Mouse (Mus musculus) cerebellum, adult 11-12 months (tissue): ENCODE data around the gene Mplkip.
A peak's percentile ranks its signal among the peaks of the same experiment; 100 is the strongest.

Source experiments
- DNase-seq: peaks from one replicate; pipeline ENCODE4 v3.0.0; 2022

Mplkip gene

GRCm38 (mm10) chr13:17694911-17695699 is at the start of gene Mplkip, which contains the start of gene Sugct:
Gene Mplkip (plus strand): TSS chr13:17695192.
Gene Sugct (minus strand): TSS chr13:17695553.
- DNase-seq = peak; percentile 100

- DNase-seq = no peak
These were observed 27.6 kb upstream of the Mplkip start for GRCm38 (mm10) chr13:17667380-17667779.

GRCm38 (mm10) chr13:17671122-17671521 is 23.9 kb upstream of the Mplkip start:
- DNase-seq = no peak

GRCm38 (mm10) chr13:17689461-17689860 is 5.5 kb upstream of the Mplkip start:
- DNase-seq = no peak

- no peak for DNase-seq
These were observed 4.3 kb upstream of the Mplkip start for GRCm38 (mm10) chr13:17690686-17691085.

GRCm38 (mm10) chr13:17691436-17691835 is 3.6 kb upstream of the Mplkip start:
- DNase-seq = no peak

- peak; percentile 21 for DNase-seq
These were observed 1.2 kb upstream of the Mplkip start for GRCm38 (mm10) chr13:17693816-17694215.

GRCm38 (mm10) chr13:17694414-17694813 is 578 bp upstream of the Mplkip start:
- no peak for DNase-seq

- no peak for DNase-seq
These were observed 1.0 kb downstream of the Mplkip start for GRCm38 (mm10) chr13:17695898-17696580.

GRCm38 (mm10) chr13:17700090-17700715 is 5.2 kb downstream of the Mplkip start:
- no peak for DNase-seq

- no peak for DNase-seq
These were observed 6.3 kb downstream of the Mplkip start for GRCm38 (mm10) chr13:17701322-17701721.

GRCm38 (mm10) chr13:17702311-17702710 is 7.3 kb downstream of the Mplkip start:
- DNase-seq = no peak

GRCm38 (mm10) chr13:17705188-17705826 is 10.3 kb downstream of the Mplkip start:
- DNase-seq = no peak

GRCm38 (mm10) chr13:17708784-17709311 is 13.9 kb downstream of the Mplkip start:
- no peak for DNase-seq

- DNase-seq = no peak
These were observed 22.4 kb downstream of the Mplkip start for GRCm38 (mm10) chr13:17717357-17717756.

GRCm38 (mm10) chr13:17727922-17728321 is 32.9 kb downstream of the Mplkip start:
- DNase-seq = no peak

- no peak for DNase-seq
These were observed 33.8 kb downstream of the Mplkip start for GRCm38 (mm10) chr13:17728798-17729197.
